Mouse (Mus musculus) olfactory bulb, adult 2 months (tissue): ENCODE results near the gene Gnl3l. TPM values are rescaled to one million over a fixed set of nuclear protein-coding genes. Genes with fewer than 3 reads are reported as not detected.

Source experiments
- H3K27ac ChIP-seq: fragments of 200-500 bp; 2 replicates; pipeline ENCODE4 v1.5.1; 2012; ENCODE audit warnings: low read depth, low read length; ENCODE audit not compliant: insufficient read depth
- H3K4me1 ChIP-seq: fragments of 200-500 bp; 2 replicates; pipeline ENCODE4 v1.6.1; 2012; ENCODE audit warnings: low read length; ENCODE audit not compliant: control insufficient read depth, insufficient read depth
- H3K4me3 ChIP-seq: fragments of 200-500 bp; 2 replicates; pipeline ENCODE4 v1.5.1; 2012; ENCODE audit warnings: mild to moderate bottlenecking, low read depth, low read length, moderate library complexity; ENCODE audit not compliant: insufficient read depth
- CTCF ChIP-seq: fragments of 200-500 bp; IDR thresholded peaks from 2 replicates; pipeline ENCODE4 v1.5.1; 2012; ENCODE audit warnings: low read depth, mild to moderate bottlenecking, low read length, moderate library complexity; ENCODE audit not compliant: insufficient read depth
- POLR2A ChIP-seq: fragments of 200-500 bp; IDR thresholded peaks from 2 replicates; pipeline ENCODE4 v1.6.1; 2012; ENCODE audit warnings: mild to moderate bottlenecking, low read depth, low read length, moderate library complexity; ENCODE audit not compliant: insufficient read depth
- WGBS: fragments of 180-500 bp; shearing (Covaris S2); methylation state at CpG from one replicate; pipeline ENCODE4 v1.1.7; 2018; 5-methylcytosine and 5-hydroxymethylcytosine counted together
- polyA plus RNA-seq: library from polyadenylated mRNA; stranded (reverse); fragments of >200 nt; gene quantifications from 2 replicates; pipeline ENCODE4 v1.2.4, GENCODE M21; 2012; ENCODE audit warnings: low replicate concordance; ENCODE audit not compliant: missing spikeins, insufficient read depth, insufficient read length

The Gnl3l gene
- polyA plus RNA-seq, 1 experiment: 633 TPM

GRCm38 (mm10) chrX:150975424-150975823, 41.7 kb downstream of the Gnl3l start:
- no peak for TF ChIP-seq POLR2A
- no peak for TF ChIP-seq CTCF
- Histone ChIP-seq H3K4me3 (no peak overlapping the region), H3K27ac (no peak overlapping the region), H3K4me1 (no peaks in the 10 kb centered on the region)
- WGBS: 67% methylated on average over 5 of the region's 5 CpGs

GRCm38 (mm10) chrX:150963027-150963426, 54.1 kb downstream of the Gnl3l start:
- Histone ChIP-seq H3K4me1 (no peaks in the 10 kb centered on the region), H3K4me3 (no peak overlapping the region), H3K27ac (no peak overlapping the region)
- 33% methylated on average over 2 of the region's 2 CpGs for WGBS
- TF ChIP-seq POLR2A (no peak), CTCF (no peak)

GRCm38 (mm10) chrX:150960702-150961101, 56.4 kb downstream of the Gnl3l start:
- 59% methylated on average over 5 of the region's 5 CpGs for WGBS
- TF ChIP-seq CTCF: no peak
- no peak for TF ChIP-seq POLR2A
- no peak overlapping the region for H3K27ac ChIP-seq
- H3K4me1 ChIP-seq: no peaks in the 10 kb centered on the region
- H3K4me3 ChIP-seq: no peak overlapping the region

GRCm38 (mm10) chrX:150956522-150957300, 60.4 kb downstream of the Gnl3l start:
- TF ChIP-seq POLR2A: no peak
- peak; percentile 38; the same call in 1 of the 2 replicates for TF ChIP-seq CTCF
- Histone ChIP-seq H3K4me3 (peak overlapping the region; percentile 50), H3K27ac (peak overlapping the region; percentile 21; the same call in 1 of the 2 replicates), H3K4me1 (no peaks in the 10 kb centered on the region)
- 21% methylated on average over 25 of the region's 25 CpGs for WGBS

GRCm38 (mm10) chrX:150956016-150956415, 61.1 kb downstream of the Gnl3l start:
- 57% methylated on average over 1 of the region's 1 CpGs for WGBS
- H3K4me1 ChIP-seq: no peaks in the 10 kb centered on the region
- no peak overlapping the region for H3K4me3 ChIP-seq
- no peak overlapping the region for H3K27ac ChIP-seq
- TF ChIP-seq CTCF (no peak), POLR2A (no peak)

GRCm38 (mm10) chrX:150955441-150955840, 61.7 kb downstream of the Gnl3l start:
- 74% methylated on average over 2 of the region's 2 CpGs for WGBS
- H3K4me3 ChIP-seq: no peak overlapping the region
- TF ChIP-seq POLR2A (no peak), CTCF (no peak)
- H3K4me1 ChIP-seq: no peaks in the 10 kb centered on the region
- H3K27ac ChIP-seq: no peak overlapping the region

GRCm38 (mm10) chrX:150954721-150955120, 62.4 kb downstream of the Gnl3l start:
- 80% methylated on average over 1 of the region's 1 CpGs for WGBS
- TF ChIP-seq CTCF (no peak), POLR2A (no peak)
- Histone ChIP-seq H3K27ac (no peak overlapping the region), H3K4me3 (no peak overlapping the region), H3K4me1 (no peaks in the 10 kb centered on the region)

Other genes with a start within 250 kb of the Gnl3l start
- not detected in 2 replicates for gene Maged2, start 203.0 kb downstream of the Gnl3l start, polyA plus RNA-seq
- gene Fgd1, start 28.8 kb upstream of the Gnl3l start, polyA plus RNA-seq: not detected in 2 replicates
- not detected in 2 replicates for gene Tsr2, start 79.2 kb upstream of the Gnl3l start, polyA plus RNA-seq
- not detected in 2 replicates for gene Wnk3, start 180.8 kb upstream of the Gnl3l start, polyA plus RNA-seq